Mouse (Mus musculus) testis, adult 2 months (tissue): ENCODE results near the gene Wnt7b.

Experiments
- CTCF ChIP-seq: fragments of 200-500 bp; IDR thresholded peaks from 2 replicates; pipeline ENCODE4 v1.5.1; 2012; ENCODE audit warnings: low read depth, mild to moderate bottlenecking, inconsistent platforms, low read length, moderate library complexity; ENCODE audit not compliant: control insufficient read depth, insufficient read depth, insufficient replicate concordance
- POLR2A ChIP-seq: fragments of 200-500 bp; IDR thresholded peaks from 2 replicates; pipeline ENCODE4 v1.6.1; 2012; ENCODE audit warnings: low read depth, mild to moderate bottlenecking, inconsistent platforms, low read length, moderate library complexity; ENCODE audit not compliant: control insufficient read depth

DNA sequence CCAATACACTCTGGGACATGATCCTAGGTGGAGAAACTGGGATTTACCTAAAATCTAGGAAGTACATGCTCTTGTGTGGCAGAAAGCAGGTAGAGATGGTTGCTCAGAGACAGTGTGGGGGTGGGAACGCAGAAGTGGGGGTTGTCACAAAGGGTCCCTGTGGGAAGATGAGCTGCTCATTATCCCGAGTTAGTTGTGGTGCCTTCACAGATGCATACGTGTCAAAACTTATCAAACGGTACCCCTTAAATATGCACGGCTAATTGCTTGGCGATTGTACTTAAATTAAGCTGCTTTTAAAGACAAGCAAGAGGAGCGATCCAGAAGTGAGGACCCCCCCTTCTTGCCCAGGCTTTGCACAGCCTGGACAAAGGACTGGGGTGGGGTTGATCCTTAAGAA lies 92.5 kb downstream of the Wnt7b start:
- TF ChIP-seq CTCF = no peak
- TF ChIP-seq POLR2A = no peak
